Mouse (Mus musculus): Measurements from ENCODE around the gene Mgme1. TPM values are rescaled to one million over a fixed set of nuclear protein-coding genes. Genes with fewer than 3 reads are reported as not detected.
A peak's percentile ranks its signal among the peaks of the same experiment; 100 is the strongest.

Gene Mgme1
- polyA plus RNA-seq, 2 experiments, result 5.9 to 9.2 TPM

DNA sequence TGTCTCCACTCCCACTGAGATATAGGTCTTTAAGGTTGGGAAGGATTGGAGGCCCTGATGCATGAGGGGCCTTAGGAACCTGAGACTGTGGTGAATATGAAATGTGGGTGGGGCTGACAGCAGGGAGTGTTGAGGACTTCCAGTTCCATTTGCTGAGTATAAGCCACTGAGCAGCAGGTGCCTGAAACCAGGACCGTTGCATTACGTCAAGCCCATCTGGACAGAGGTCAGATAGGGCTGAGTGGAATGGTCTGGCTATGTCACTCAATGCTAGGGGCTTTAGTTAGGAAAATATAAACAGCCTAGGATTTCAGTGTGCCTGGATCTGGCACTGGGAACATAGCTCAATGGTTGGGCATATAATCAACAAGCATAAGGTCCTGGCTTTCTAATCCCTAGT lies 24.2 kb upstream of the Mgme1 start:
- 63% methylated on average over 2 of the region's 2 CpGs for WGBS (ENCODE audit: insufficient replicate concordance)
- ATAC-seq (ENCODE audit: insufficient read depth), result no peak
- TF ChIP-seq EP300 (IDR thresholded peaks at IDR 0.05; ENCODE audit: low read depth), result no peak
- no peak for TF ChIP-seq CTCF (IDR thresholded peaks at IDR 0.05; ENCODE audit: low read depth)
- Histone ChIP-seq H3K27ac (no peak overlapping the region), H3K9me3 (ENCODE audit: control insufficient read depth, low read length) (no peaks in the 10 kb centered on the region), H3K4me3 (ENCODE audit: insufficient read depth in 1 of 2, low read depth in 2 of 2, low read length in 2 of 2) (no peak overlapping the region), H3K4me2 (ENCODE audit: low read depth) (no peak overlapping the region), H3K4me1 (replicated peaks; ENCODE audit: control insufficient read depth in 2 of 2, insufficient read depth in 2 of 2, low read length in 1 of 2) (no peaks in the 10 kb centered on the region), H3K9ac (replicated peaks) (no peak overlapping the region), H3K36me3 (replicated peaks; ENCODE audit: control insufficient read depth, insufficient read depth, low read depth) (peaks cover 19% of the 10 kb centered on the region), H3K27me3 (ENCODE audit: control insufficient read depth, insufficient read depth, low read length) (no peaks in the 10 kb centered on the region)
- no peak for DNase-seq (ENCODE audit: low read depth in 3 of 3, low spot score in 3 of 3)

DNA sequence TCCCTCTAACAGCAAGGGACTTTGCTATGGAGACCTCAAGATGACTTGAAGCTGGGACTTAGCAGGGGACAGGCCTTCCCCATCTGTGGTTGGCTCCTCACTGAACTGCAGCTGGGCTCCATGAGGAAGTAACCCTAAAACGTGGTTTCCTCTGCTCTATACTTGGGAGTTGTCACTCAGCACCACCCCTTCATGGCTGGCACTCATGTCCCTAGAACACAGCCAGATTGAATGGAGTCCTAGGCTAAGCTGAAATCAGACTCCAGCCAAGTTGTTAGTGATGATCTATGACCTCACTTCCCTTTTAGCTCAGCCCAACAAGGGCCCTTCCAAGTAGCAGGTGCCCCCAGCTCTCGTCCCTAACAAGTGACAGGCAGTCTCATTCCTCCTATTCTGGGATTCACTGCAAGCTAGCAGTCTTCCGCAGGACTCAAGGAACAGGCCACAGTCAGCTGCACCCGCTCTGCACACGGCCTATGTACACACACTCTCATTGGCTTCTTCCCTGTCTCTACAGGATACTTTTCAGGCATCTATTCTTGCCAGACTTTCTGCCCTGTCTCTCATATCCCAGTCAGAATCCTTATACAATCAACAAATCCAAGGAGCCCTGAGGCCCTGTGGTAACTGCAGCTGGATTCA lies 23.0 kb upstream of the Mgme1 start:
- Histone ChIP-seq H3K9me3 (ENCODE audit: control insufficient read depth, low read length) (no peaks in the 10 kb centered on the region), H3K9ac (replicated peaks) (no peak overlapping the region), H3K27me3 (ENCODE audit: control insufficient read depth, insufficient read depth, low read length) (no peaks in the 10 kb centered on the region), H3K27ac (no peak overlapping the region), H3K36me3 (replicated peaks; ENCODE audit: control insufficient read depth, insufficient read depth, low read depth) (peaks cover 31% of the 10 kb centered on the region), H3K4me3 (ENCODE audit: insufficient read depth in 1 of 2, low read depth in 2 of 2, low read length in 2 of 2) (no peak overlapping the region), H3K4me1 (replicated peaks; ENCODE audit: control insufficient read depth in 2 of 2, insufficient read depth in 2 of 2, low read length in 1 of 2) (no peaks in the 10 kb centered on the region), H3K4me2 (ENCODE audit: low read depth) (no peak overlapping the region)
- WGBS (ENCODE audit: insufficient replicate concordance), result 32% methylated on average over 5 of the region's 5 CpGs
- TF ChIP-seq EP300 (IDR thresholded peaks at IDR 0.05; ENCODE audit: low read depth) (no peak), CTCF (IDR thresholded peaks at IDR 0.05; ENCODE audit: low read depth) (no peak)
- DNase-seq (ENCODE audit: low read depth in 3 of 3, low spot score in 3 of 3) (no peak), ATAC-seq (ENCODE audit: insufficient read depth) (no peak)

DNA sequence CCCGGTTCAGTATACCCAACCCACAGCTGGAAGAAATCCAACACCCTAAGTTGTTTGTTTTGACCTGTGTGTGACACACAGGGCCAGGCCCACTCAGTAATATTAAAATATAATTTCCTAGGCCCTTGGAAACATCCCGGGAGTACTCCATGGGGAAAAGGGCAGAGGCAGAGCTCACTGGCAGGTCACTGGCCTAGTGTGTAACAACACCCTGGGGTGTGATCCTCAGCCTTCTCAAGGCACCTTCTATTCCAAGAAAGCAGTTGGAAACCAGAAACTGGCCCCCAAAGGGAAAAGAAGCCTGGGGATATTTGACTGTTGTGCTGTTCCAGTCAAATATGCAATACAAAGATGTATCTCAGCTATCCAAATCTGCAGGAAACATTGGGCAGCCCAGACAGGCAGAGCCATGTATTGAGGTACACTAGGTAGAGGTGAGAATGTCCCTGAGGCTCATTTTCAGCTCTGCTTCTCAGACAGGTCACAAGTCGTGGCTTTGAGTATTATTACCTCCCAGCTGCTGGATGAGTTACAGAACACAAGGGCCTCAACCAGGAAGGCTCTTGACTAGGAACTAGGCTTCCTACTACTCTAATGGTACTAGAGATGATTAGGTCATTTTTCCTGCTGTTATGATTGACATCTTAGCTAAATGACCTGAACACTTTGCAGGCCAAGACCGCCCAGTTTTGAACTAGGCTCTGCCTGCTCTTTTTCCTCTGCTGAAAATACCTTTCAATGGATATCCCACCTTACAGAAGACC lies 21.7 kb upstream of the Mgme1 start:
- no peak for DNase-seq (ENCODE audit: low read depth in 3 of 3, low spot score in 3 of 3)
- WGBS (ENCODE audit: insufficient replicate concordance), result 34% methylated on average over 4 of the region's 4 CpGs
- peak; percentile 23; the same call in 1 of the 2 replicates for ATAC-seq (ENCODE audit: insufficient read depth)
- no peak for TF ChIP-seq CTCF (IDR thresholded peaks at IDR 0.05; ENCODE audit: low read depth)
- no peak for TF ChIP-seq EP300 (IDR thresholded peaks at IDR 0.05; ENCODE audit: low read depth)
- Histone ChIP-seq H3K9me3 (ENCODE audit: control insufficient read depth, low read length) (no peaks in the 10 kb centered on the region), H3K4me2 (ENCODE audit: low read depth) (no peak overlapping the region), H3K9ac (replicated peaks) (no peak overlapping the region), H3K27ac (no peak overlapping the region), H3K27me3 (ENCODE audit: control insufficient read depth, insufficient read depth, low read length) (no peaks in the 10 kb centered on the region), H3K4me3 (ENCODE audit: insufficient read depth in 1 of 2, low read depth in 2 of 2, low read length in 2 of 2) (no peak overlapping the region), H3K4me1 (replicated peaks; ENCODE audit: control insufficient read depth in 2 of 2, insufficient read depth in 2 of 2, low read length in 1 of 2) (no peaks in the 10 kb centered on the region), H3K36me3 (replicated peaks; ENCODE audit: control insufficient read depth, insufficient read depth, low read depth) (peaks cover 44% of the 10 kb centered on the region)

DNA sequence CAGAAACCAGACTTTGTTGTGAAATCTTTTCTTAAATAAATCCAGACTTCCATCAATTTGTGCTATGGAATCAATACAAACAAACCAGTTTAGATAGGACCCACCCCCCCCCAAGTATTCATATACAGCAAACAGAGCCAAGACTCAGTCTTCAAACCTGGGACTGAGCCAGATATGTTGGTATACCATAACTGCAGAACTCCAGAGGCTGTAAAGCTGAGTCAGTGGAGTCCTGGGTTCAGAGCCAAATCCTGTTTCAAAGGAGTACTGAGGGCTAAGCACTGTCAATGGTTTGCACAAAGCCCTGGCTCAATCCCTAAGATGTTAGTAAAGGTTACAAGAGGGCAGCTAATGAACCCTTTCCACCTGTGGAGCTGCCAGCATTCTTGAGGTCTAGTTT lies 20.4 kb upstream of the Mgme1 start:
- no peak overlapping the region for H3K9ac ChIP-seq (replicated peaks)
- H3K27ac ChIP-seq, result no peak overlapping the region
- no peak overlapping the region for H3K4me2 ChIP-seq (ENCODE audit: low read depth)
- no peaks in the 10 kb centered on the region for H3K27me3 ChIP-seq (ENCODE audit: control insufficient read depth, insufficient read depth, low read length)
- DNase-seq (ENCODE audit: low read depth in 3 of 3, low spot score in 3 of 3) (no peak), ATAC-seq (ENCODE audit: insufficient read depth) (no peak)
- H3K4me3 ChIP-seq (ENCODE audit: insufficient read depth in 1 of 2, low read depth in 2 of 2, low read length in 2 of 2), result no peak overlapping the region
- TF ChIP-seq EP300 (IDR thresholded peaks at IDR 0.05; ENCODE audit: low read depth) (no peak), CTCF (IDR thresholded peaks at IDR 0.05; ENCODE audit: low read depth) (no peak)
- no peaks in the 10 kb centered on the region for H3K9me3 ChIP-seq (ENCODE audit: control insufficient read depth, low read length)
- H3K36me3 ChIP-seq (replicated peaks; ENCODE audit: control insufficient read depth, insufficient read depth, low read depth), result peaks cover 57% of the 10 kb centered on the region
- H3K4me1 ChIP-seq (replicated peaks; ENCODE audit: control insufficient read depth in 2 of 2, insufficient read depth in 2 of 2, low read length in 1 of 2), result no peaks in the 10 kb centered on the region

DNA sequence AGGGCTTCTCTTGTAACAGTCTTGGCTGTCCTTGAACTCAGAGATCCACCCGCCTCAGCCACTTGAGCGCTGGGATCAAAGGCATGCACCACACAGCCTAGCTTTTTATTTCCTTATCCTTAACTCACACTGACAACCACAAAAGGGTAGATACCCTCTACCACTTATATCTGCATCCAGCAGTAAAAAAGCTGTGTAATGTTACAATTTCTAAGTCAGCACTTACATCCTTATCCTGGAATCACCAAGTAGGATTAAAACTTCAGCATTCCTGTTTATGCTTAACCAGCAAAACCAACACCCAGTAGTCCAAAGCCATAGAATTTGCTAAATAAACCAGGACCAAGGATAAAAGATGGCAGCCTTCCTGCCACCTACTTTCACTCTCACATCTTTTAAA lies 7.6 kb upstream of the Mgme1 start:
- no peaks in the 10 kb centered on the region for H3K9me3 ChIP-seq (ENCODE audit: control insufficient read depth, low read length)
- peaks cover 17 to 23% of the 10 kb centered on the region in 2 experiments for H3K4me1 ChIP-seq (replicated peaks; ENCODE audit: control insufficient read depth in 2 of 2, insufficient read depth in 2 of 2, low read length in 1 of 2)
- TF ChIP-seq CTCF (IDR thresholded peaks at IDR 0.05; ENCODE audit: low read depth) (no peak), EP300 (IDR thresholded peaks at IDR 0.05; ENCODE audit: low read depth) (no peak)
- no peaks in the 10 kb centered on the region for H3K27me3 ChIP-seq (ENCODE audit: control insufficient read depth, insufficient read depth, low read length)
- DNase-seq (ENCODE audit: low read depth in 3 of 3, low spot score in 3 of 3) (no peak), ATAC-seq (ENCODE audit: insufficient read depth) (no peak)
- no peak overlapping the region for H3K4me2 ChIP-seq (ENCODE audit: low read depth)
- peaks cover 66% of the 10 kb centered on the region for H3K36me3 ChIP-seq (replicated peaks; ENCODE audit: control insufficient read depth, insufficient read depth, low read depth)
- H3K27ac ChIP-seq, result no peak overlapping the region
- no peak overlapping the region for H3K4me3 ChIP-seq (ENCODE audit: insufficient read depth in 1 of 2, low read depth in 2 of 2, low read length in 2 of 2)
- WGBS (ENCODE audit: insufficient replicate concordance), result 51% methylated on average over 2 of the region's 2 CpGs
- H3K9ac ChIP-seq (replicated peaks), result no peak overlapping the region

Data from liver, embryonic 14.5 days (tissue).